Mouse (Mus musculus) adrenal gland, postnatal 0 days (tissue): Measurements from ENCODE around the gene Ptges2. TPM values are rescaled to one million over a fixed set of nuclear protein-coding genes. Genes with fewer than 3 reads are reported as not detected.

Source experiments
- polyA plus RNA-seq: library from polyadenylated mRNA; unstranded; fragments of >200 nt; fragmentation: Nextera tagmentation; extraction: Ambion mirVana; gene quantifications from 2 replicates; pipeline ENCODE4 v1.2.1, GENCODE M21; 2015

Ptges2 gene
- polyA plus RNA-seq: 35.3 and 40.5 TPM in 2 replicates

DNA sequence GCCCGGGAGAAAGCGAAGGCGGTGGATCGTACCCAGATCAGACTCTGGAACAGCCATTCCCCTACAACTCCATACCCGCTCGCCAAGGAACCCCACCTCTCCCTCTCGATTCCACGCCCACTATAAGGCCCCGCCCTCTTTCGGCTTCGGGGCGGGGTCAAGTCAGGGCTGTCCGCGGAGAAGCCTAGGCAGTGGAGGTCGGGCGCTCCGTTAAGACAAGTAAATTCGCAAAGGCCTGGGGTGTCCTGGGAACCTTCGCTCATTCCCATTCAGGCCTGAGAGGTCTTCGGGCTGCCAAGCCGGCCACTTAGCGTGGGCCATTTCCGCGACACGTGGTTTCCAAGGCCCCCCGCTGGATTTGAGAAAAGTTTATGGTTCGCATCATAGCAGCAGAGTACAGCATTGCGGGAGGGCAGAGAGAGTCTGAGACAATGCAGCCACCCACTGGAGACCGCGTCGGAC is at the start of gene Ptges2:
Gene Ptges2, plus strand, starts transcription at position 413 of the 462 bp plus-strand sequence.

DNA sequence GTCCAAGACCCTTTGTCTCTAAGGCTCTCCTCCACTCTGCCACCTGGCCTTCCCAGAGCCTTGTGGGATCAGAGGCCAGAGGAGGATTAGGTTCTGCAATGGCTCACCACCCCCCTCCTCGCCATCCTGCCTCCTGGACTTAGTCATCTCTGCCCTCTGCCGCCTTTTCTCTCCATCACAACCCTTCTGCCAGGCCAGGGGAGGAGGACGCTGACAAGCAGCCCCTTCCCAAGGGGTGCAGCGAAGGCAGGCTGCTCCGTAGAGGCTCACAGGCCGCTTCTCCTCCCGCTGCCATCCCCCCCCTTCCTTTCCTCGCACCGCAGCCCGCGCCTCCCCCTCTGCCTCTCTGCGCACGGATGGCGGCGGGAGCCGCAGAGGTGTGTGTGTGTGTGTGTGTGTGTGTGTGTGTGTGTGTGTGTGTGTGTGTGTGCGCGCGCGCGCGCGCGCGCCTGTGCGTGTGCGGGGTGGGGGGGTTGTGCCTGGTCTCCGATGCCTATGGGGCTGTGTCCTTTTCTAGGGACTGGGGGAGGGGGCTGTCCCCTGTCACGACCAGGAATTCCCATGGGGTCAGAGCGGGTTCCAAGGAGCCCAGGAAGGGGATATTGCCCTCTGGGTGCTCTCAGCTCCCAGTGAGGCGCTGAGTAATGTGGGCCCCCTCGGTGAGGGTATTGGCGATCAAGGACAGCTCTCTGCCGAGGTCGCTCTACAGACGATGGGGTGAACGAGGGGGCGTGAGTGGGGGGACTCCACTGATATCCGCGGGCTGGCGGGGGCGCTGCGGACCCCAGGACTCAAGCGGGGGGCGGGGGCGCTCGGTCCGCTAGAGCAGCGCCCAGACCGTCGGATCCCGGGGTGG is 43.3 kb upstream of the Ptges2 start, which contains the start of gene Ciz1:
Gene Ciz1, plus strand, starts transcription at position 177 of the 856 bp plus-strand sequence.

DNA sequence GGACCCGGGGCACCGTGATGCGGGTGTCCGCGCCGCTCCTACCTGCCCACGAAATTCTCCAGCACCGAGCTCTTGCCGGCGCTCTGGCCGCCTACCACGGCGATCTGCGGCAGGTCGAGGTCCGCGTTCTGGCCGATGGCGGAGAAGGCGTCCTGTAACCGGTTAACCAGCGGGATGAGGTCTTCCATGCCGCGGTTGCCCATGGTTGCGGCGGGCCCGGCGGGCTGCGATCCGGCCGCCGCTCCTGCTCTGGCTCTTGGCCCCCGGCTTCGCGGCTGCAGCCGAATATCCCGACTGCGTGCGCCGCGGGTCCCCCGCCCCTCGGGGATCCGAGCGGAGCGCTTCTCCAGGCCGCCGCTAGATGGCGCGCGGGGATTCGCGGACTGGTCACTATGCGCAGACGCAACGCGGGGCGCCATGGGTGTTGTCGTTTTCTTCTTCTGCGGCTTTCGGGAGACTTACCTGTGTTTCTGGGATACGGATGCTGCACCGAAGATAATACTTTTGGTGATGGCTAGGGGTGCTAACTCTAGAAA is 42.6 kb upstream of the Ptges2 start, which contains the start of gene Dnm1:
Gene Dnm1, minus strand, starts transcription at position 332 of the 536 bp plus-strand sequence.

DNA sequence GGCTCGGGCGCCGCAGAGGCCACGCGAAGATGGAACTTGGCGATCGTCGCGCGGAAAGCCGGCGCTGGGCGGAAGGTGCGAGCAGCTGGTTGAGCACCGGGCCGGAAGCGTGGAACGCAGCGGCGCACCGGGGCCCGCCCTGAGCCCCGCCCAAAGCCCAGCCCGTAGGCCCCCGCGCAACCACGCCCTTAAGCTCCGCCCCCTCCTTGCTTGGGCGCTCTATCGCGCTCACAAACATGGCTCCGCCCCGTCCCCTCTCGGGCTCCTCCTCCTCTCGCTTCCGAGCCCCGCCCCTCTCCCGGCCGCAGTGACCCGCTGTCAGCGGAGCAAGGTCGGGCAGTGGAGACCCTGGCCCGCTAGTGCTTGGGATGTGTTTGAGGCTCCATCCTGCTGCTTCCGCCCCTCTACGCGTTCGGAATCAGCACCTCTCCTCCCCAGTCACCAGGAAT is 13.9 kb upstream of the Ptges2 start, which contains the start of gene 1110008P14Rik:
Gene 1110008P14Rik, minus strand, starts transcription at position 164 of the 449 bp plus-strand sequence.

DNA sequence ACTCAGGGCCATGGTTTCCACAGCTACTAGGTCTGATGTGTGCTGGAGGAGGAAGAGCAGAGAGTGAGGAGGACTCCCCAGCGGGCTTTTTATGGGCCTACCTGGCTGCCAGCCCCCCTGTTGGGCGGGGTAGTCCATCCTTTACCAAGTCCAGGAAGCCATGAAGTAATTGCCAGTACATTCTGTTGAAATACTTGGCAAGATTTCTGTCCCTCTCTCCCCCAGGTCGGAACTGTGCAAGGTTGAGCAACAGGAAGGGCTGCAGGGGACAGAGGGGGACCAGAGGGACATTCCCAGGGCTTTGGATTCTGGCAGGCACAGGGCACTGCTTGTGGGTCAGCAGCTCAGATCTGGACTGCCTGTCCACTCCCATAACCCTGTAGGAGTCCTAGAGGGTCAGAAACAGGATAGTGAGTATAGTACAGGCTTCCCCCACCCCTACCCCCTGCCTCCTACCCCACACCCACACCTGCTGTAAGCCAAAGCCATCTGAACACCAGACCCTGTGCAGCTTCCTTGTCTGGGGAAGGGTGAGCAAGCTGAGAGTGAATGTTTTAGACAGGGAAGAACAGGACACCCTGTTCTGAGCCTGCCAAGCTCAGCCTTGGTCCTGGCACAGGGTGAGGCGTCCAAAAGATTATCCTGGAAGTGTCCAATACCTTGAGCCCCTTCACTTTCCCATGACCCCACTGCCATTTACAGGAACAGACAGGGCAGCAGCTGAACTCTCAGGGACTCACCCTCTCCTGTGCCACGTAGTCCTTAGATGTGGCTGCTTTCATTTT is 7.8 kb upstream of the Ptges2 start, which contains the start of gene Lcn2:
Gene Lcn2, minus strand, starts transcription at position 547 of the 785 bp plus-strand sequence.

DNA sequence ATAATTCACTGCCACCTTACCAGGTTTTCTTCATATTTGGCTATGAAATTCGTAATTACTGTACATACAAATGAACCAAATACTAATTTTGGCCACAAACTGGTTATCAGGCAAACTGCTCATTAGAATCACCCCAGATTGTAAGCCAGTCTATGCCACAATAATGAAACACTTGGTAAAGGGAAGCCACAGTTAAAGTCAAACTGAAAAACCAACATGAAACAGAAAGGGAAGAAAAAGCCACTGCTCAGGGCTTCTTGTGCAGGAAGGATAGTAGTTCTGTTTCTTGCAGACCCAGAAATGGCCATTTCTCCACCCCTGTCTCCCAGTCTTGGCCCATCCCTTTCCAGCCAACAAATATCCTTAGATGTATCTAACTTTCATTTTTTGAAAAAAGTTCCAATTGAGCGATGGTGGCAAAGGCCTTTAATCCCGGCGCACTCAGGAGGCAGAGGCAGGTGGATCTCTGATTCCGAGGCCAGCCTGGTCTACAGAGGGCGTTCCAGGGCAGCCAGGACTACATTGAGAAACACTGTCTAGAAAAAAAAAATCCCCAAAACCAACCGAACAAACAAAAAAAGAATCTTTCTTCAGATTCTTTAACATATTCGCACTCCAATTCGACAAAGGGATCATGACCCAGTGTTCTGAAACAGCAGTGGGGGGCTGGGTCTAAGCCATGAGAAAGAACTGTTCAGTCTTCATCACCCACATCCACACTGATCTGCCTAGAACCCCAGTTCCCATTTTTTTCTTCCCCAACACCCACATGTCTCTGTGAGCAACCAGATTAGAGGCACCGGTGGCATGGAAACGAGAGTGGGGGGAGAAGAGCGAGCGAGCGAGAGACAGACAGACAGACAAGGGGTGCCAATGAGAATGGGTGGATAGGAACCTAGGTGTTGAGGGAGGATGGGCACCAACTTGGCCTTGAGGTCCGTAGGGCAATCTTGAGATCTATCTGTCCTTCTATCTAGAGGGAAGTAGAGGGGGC is 54.4 kb downstream of the Ptges2 start, which contains the start of gene Naif1:
Gene Naif1, plus strand, starts transcription at position 697 of the 994 bp plus-strand sequence.

DNA sequence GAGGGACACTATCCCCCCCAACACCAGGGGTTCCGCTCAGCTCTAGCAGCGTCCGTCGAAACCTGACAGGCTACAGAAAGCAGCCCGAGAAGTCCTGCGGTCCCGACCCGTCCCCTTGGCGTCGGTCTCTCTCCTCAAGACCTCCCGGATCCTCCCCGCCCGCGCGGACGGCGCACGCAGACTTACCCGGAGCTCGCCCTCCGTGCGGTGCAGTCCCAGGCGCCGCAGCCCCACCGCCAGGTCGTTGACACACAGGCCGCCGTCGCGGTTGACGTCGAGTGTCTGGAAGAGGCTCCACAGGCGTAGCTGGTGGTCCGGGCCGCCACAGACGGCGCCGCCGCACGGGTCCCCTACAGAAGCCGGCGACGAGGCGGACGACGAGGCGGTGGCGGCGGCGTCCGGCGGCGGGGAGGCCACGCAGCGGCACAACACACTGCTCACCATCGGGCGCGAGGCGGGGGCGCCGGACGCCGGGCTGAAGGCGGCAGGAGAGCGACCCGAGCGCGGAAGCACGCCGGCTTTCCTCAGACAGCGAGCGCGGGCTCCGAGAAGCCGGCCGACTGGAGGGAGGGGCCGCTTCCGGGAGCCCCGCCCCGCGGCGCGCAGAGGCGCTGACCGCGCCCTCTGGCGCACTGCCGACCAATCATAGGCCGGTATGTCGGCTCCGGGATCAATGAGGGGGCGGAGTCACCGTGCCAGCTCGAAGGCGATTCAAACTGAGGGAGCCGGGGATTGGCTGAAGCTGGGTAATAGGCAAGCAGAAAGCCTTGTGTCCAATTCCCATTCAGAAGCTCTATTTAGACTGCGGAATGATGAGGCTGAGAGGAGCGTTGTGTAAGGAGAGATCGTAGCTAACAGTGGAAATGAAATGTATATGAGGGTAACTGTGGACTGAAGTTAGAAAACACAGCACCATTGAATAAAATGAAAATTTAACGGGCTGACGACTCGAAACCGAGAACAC is 55.5 kb downstream of the Ptges2 start, which contains the start of gene Slc25a25:
Gene Slc25a25, minus strand, starts transcription at position 565 of the 964 bp plus-strand sequence.

Other genes with a start within 250 kb of the Ptges2 start
- 34.6 and 37.2 TPM in 2 replicates for gene Prrc2b, start 244.8 kb upstream of the Ptges2 start, polyA plus RNA-seq
- 11.8 and 17.2 TPM in 2 replicates for gene Pomt1, start 159.3 kb upstream of the Ptges2 start, polyA plus RNA-seq
- gene Uck1, start 135.7 kb upstream of the Ptges2 start, polyA plus RNA-seq: 53.1 and 72.6 TPM in 2 replicates
- gene Golga2, start 108.5 kb upstream of the Ptges2 start, polyA plus RNA-seq: 13.2 and 17.6 TPM in 2 replicates
- gene Swi5, start 107.8 kb upstream of the Ptges2 start, polyA plus RNA-seq: 459 and 628 TPM in 2 replicates
- gene Ciz1, start 43.6 kb upstream of the Ptges2 start, polyA plus RNA-seq: 22.0 and 29.7 TPM in 2 replicates
- gene Dnm1, start 42.6 kb upstream of the Ptges2 start, polyA plus RNA-seq: 10.9 and 22.5 TPM in 2 replicates
- gene 1110008P14Rik, start 14.0 kb upstream of the Ptges2 start, polyA plus RNA-seq: 120 and 150 TPM in 2 replicates
- gene Lcn2, start 7.6 kb upstream of the Ptges2 start, polyA plus RNA-seq: 23.5 and 39.7 TPM in 2 replicates
- gene Naif1, start 54.6 kb downstream of the Ptges2 start, polyA plus RNA-seq: 3.0 and 4.1 TPM in 2 replicates
- 11.9 and 21.1 TPM in 2 replicates for gene Slc25a25, start 55.5 kb downstream of the Ptges2 start, polyA plus RNA-seq
- 12.2 and 13.5 TPM in 2 replicates for gene Fam102a, start 139.4 kb downstream of the Ptges2 start, polyA plus RNA-seq
- 84.7 and 92.7 TPM in 2 replicates for gene Dpm2, start 175.0 kb downstream of the Ptges2 start, polyA plus RNA-seq
- gene Pip5kl1, start 178.9 kb downstream of the Ptges2 start, polyA plus RNA-seq: 0.23 and 0.30 TPM in 2 replicates
- gene 9430097D07Rik, start 179.8 kb downstream of the Ptges2 start, polyA plus RNA-seq: 0.14 and 0.32 TPM in 2 replicates
- gene St6galnac4, start 191.2 kb downstream of the Ptges2 start, polyA plus RNA-seq: 10.8 and 12.2 TPM in 2 replicates
- 21.6 and 31.5 TPM in 2 replicates for gene St6galnac6, start 203.8 kb downstream of the Ptges2 start, polyA plus RNA-seq
- 41.5 and 46.4 TPM in 2 replicates for gene Ak1, start 225.9 kb downstream of the Ptges2 start, polyA plus RNA-seq